Mouse (Mus musculus): ENCODE data around the gene Foxa3.

DNA sequence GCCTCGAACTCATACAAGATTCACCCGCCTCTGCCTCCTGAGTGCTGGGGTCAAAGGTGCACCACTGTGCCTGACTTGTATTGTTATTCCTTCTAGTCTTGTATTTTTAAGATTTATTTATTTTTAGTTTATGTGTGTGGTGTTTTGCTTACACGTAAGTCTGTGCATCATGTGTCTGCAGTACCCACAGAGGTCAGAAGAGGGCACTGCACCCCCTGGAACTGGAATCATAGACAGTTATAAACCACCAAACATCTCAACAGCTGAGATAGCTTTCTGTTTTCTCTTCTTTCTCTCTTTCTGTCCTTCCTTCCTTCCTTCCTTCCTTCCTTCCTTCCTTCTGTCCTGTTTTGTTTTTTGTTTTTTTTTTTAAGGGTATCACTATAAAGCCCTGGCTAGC, 52.4 kb downstream of the Foxa3 start:
- no peak for TF ChIP-seq POLR2A (IDR thresholded peaks at IDR 0.05; ENCODE audit: extremely low read depth, insufficient read depth, low read length)
- 0 out of 2 replicates have a peak, but pooled peaks have one; percentile 13 for TF ChIP-seq CTCF (IDR thresholded peaks at IDR 0.05; ENCODE audit: low read depth, low read length)
